Mouse (Mus musculus) neural tube, embryonic 11.5 days (tissue): ENCODE results near the gene Rreb1. TPM values are rescaled to one million over a fixed set of nuclear protein-coding genes. Genes with fewer than 3 reads are reported as not detected.

Experiments used
- ATAC-seq: fragments of 200-750 bp; cut with Nextera tagmentation; 2 replicates; pipeline ENCODE4 v1.8.0; 2017; ENCODE audit warnings: moderate number of reproducible peaks, mild to moderate bottlenecking, moderate TSS enrichment, moderate library complexity; ENCODE audit not compliant: insufficient read depth, low FRiP score, low TSS enrichment
- DNase-seq: peaks from one replicate; pipeline ENCODE4 v3.0.0-alpha.2; 2015; ENCODE audit warnings: low spot score
- H3K27ac ChIP-seq: fragments of 300-500 bp; sonication (generic); 2 replicates; pipeline ENCODE4 v1.5.1; 2014; ENCODE audit warnings: low read depth, mild to moderate bottlenecking, low read length
- H3K27me3 ChIP-seq: fragments of 300-500 bp; sonication (generic); 2 replicates; pipeline ENCODE4 v1.6.1; 2014; ENCODE audit warnings: mild to moderate bottlenecking, low read length, mixed read lengths; ENCODE audit not compliant: control insufficient read depth, insufficient read depth
- H3K36me3 ChIP-seq: fragments of 300-500 bp; sonication (generic); 2 replicates; pipeline ENCODE4 v1.6.1; 2014; ENCODE audit warnings: mild to moderate bottlenecking, low read length, moderate library complexity, mixed read lengths; ENCODE audit not compliant: control insufficient read depth, insufficient read depth
- H3K4me1 ChIP-seq: fragments of 300-500 bp; sonication (generic); 2 replicates; pipeline ENCODE4 v1.6.1; 2014; ENCODE audit warnings: low read length, mixed read lengths; ENCODE audit not compliant: control insufficient read depth, insufficient read depth
- H3K4me2 ChIP-seq: fragments of 300-500 bp; sonication (generic); 2 replicates; pipeline ENCODE4 v1.6.1; 2014; ENCODE audit warnings: low read depth, mild to moderate bottlenecking, moderate library complexity
- H3K4me3 ChIP-seq: fragments of 300-500 bp; sonication (generic); 2 replicates; pipeline ENCODE4 v1.5.1; 2014; ENCODE audit warnings: low read depth, low read length
- H3K9ac ChIP-seq: fragments of 300-500 bp; sonication (generic); 2 replicates; pipeline ENCODE4 v1.6.1; 2014; ENCODE audit warnings: mild to moderate bottlenecking, low read length
- H3K9me3 ChIP-seq: fragments of 300-500 bp; sonication (generic); 2 replicates; pipeline ENCODE4 v1.6.1; 2016; ENCODE audit warnings: low read length; ENCODE audit not compliant: control insufficient read depth
- WGBS: fragments of 180-500 bp; shearing (Covaris S2); extraction: QIAGEN DNeasy Blood & Tissue Kit; methylation state at CpG from one replicate; pipeline ENCODE4 v1.1.7; 2014; 5-methylcytosine and 5-hydroxymethylcytosine counted together
- polyA plus RNA-seq: library from polyadenylated mRNA; unstranded; fragments of >200 nt; fragmentation: Nextera tagmentation; extraction: Ambion mirVana; gene quantifications from 2 replicates; pipeline ENCODE4 v1.2.1, GENCODE M21; 2014

Gene Rreb1
- polyA plus RNA-seq, 1 experiment from 2014 or later, result 5.9 TPM

GRCm38 (mm10) chr13:37934920-37935319, 156.7 kb downstream of the Rreb1 start:
- Histone ChIP-seq H3K4me3 (no peak overlapping the region), H3K36me3 (peaks cover 2% of the 10 kb centered on the region; the same call in 1 of the 2 replicates), H3K4me2 (no peak overlapping the region), H3K27me3 (no peaks in the 10 kb centered on the region), H3K9me3 (no peaks in the 10 kb centered on the region), H3K9ac (no peak overlapping the region), H3K27ac (no peak overlapping the region), H3K4me1 (no peaks in the 10 kb centered on the region)
- ATAC-seq (no peak), DNase-seq (no peak)
- WGBS, result 92% methylated on average over 8 of the region's 8 CpGs

DNA sequence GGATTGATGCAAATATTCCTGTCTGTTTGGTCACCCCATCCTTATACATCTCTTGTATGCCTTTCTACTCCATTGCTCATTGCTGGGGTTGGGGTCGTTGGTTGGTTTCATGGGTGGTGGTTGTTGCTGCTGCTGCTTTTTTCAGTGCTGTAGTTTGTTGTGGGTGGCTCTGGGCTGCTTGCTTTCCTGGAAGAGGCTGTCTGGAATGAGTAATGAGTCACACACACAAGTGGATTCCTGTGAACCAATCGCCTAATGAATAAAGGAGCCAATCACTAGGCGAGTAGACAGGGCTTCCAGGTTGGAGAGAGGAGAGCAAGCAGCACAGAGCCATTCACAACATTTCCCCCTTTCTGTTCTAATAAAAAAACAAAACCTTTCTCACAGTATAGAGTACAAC, 158.2 kb downstream of the Rreb1 start:
- H3K36me3 ChIP-seq, result no peaks in the 10 kb centered on the region; the same call in 1 of the 2 replicates
- no peaks in the 10 kb centered on the region for H3K9me3 ChIP-seq
- no peak overlapping the region for H3K9ac ChIP-seq
- H3K4me2 ChIP-seq, result no peak overlapping the region
- H3K27ac ChIP-seq, result no peak overlapping the region
- ATAC-seq (no peak), DNase-seq (no peak)
- WGBS, result 89% methylated on average over 3 of the region's 3 CpGs
- H3K27me3 ChIP-seq, result no peaks in the 10 kb centered on the region
- no peak overlapping the region for H3K4me3 ChIP-seq
- no peaks in the 10 kb centered on the region for H3K4me1 ChIP-seq

DNA sequence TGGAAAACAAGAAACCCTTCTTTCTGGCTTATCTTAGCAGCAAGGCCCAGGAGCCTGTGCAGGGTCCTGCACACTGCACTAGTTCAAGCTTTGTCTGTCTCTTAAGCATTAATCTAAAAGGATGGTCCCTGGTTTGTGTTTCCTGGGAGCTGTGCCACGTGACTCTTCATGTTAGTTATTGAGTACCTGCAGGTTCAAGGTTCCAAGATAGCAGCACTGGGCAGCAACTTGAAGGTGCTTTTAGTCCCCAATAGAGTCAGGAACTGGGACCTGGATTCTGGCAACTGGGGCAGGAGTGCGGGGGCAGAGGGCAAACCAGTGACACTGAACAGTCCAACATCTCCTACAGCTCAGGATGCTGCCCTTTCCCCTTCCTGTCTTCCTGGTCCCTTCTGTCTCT, 162.0 kb downstream of the Rreb1 start:
- DNase-seq (no peak), ATAC-seq (no peak)
- Histone ChIP-seq H3K4me2 (no peak overlapping the region), H3K9ac (no peak overlapping the region), H3K36me3 (no peaks in the 10 kb centered on the region; the same call in 1 of the 2 replicates), H3K27ac (no peak overlapping the region), H3K9me3 (no peaks in the 10 kb centered on the region), H3K4me3 (no peak overlapping the region), H3K4me1 (no peaks in the 10 kb centered on the region), H3K27me3 (no peaks in the 10 kb centered on the region)
- 84% methylated on average over 2 of the region's 2 CpGs for WGBS

DNA sequence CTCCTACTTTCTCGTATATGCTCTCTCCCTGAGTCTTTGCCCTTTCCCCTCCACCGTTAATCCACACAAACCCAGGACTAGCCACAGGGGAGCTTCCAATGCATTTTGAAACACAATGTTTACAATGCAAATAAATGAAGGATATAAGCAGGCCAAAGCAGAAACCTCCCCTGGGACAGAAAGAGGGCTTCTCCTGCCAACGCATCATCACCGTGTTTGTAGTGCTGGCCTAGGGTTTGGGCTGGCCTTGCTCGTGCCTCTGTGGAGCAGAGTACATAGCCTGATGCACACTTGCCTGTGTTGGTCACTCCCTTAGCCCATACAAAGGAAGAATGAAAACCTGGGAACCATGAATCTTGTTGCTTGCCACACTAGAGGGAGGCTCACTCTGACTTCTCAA, 162.4 kb downstream of the Rreb1 start:
- no peaks in the 10 kb centered on the region; the same call in 1 of the 2 replicates for H3K36me3 ChIP-seq
- no peaks in the 10 kb centered on the region for H3K9me3 ChIP-seq
- no peak overlapping the region for H3K9ac ChIP-seq
- no peaks in the 10 kb centered on the region for H3K27me3 ChIP-seq
- H3K27ac ChIP-seq, result no peak overlapping the region
- no peak overlapping the region for H3K4me3 ChIP-seq
- no peaks in the 10 kb centered on the region for H3K4me1 ChIP-seq
- ATAC-seq (no peak), DNase-seq (no peak)
- WGBS, result 84% methylated on average over 5 of the region's 5 CpGs
- no peak overlapping the region for H3K4me2 ChIP-seq

GRCm38 (mm10) chr13:37941138-37941645, 163.0 kb downstream of the Rreb1 start:
- DNase-seq, result no peak
- H3K36me3 ChIP-seq, result no peaks in the 10 kb centered on the region; the same call in 1 of the 2 replicates
- 90% methylated on average over 5 of the region's 5 CpGs for whole genome bisulfite sequencing
- H3K9ac ChIP-seq, result no peak overlapping the region
- H3K4me3 ChIP-seq, result no peak overlapping the region
- no peaks in the 10 kb centered on the region for H3K4me1 ChIP-seq
- H3K27ac ChIP-seq, result no peak overlapping the region
- no peak for ATAC-seq
- no peak overlapping the region for H3K4me2 ChIP-seq
- no peaks in the 10 kb centered on the region for H3K27me3 ChIP-seq
- no peaks in the 10 kb centered on the region for H3K9me3 ChIP-seq

- Histone ChIP-seq H3K4me2 (no peak overlapping the region), H3K27me3 (no peaks in the 10 kb centered on the region), H3K9ac (no peak overlapping the region), H3K36me3 (no peaks in the 10 kb centered on the region), H3K4me3 (no peak overlapping the region), H3K9me3 (no peaks in the 10 kb centered on the region), H3K27ac (no peak overlapping the region), H3K4me1 (no peaks in the 10 kb centered on the region)
- WGBS, result 78% methylated on average over 17 of the region's 17 CpGs
- no peak for DNase-seq
- no peak; the same call in 1 of the 2 replicates for ATAC-seq
Measured at GRCm38 (mm10) chr13:37941950-37942886, 164.0 kb downstream of the Rreb1 start.

DNA sequence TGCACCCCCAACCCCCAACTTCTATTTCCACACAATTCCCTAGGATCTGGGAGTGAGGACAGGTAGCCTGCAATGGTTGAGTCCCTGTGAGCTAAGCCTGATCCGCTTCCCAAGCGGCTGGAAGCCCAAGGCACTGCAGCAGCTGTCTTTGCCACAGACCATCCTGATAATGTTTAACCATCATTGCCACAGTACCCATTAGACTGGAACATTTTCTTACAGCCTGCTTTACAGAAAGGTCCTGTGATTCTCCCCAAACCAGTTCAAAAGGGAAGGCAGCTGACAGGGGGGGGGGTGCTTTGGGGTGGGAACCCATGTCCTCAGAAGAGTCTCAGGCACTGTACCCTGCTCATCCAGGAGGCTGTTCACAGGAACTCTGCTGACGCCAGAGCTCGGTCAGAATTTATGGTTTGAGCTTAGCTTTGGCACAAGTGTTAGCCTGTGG, 164.7 kb downstream of the Rreb1 start:
- Histone ChIP-seq H3K4me3 (no peak overlapping the region), H3K9me3 (no peaks in the 10 kb centered on the region), H3K27me3 (no peaks in the 10 kb centered on the region), H3K27ac (no peak overlapping the region), H3K4me1 (no peaks in the 10 kb centered on the region), H3K36me3 (no peaks in the 10 kb centered on the region), H3K9ac (no peak overlapping the region), H3K4me2 (no peak overlapping the region)
- 68% methylated on average over 4 of the region's 4 CpGs for WGBS
- ATAC-seq (no peak), DNase-seq (no peak)

DNA sequence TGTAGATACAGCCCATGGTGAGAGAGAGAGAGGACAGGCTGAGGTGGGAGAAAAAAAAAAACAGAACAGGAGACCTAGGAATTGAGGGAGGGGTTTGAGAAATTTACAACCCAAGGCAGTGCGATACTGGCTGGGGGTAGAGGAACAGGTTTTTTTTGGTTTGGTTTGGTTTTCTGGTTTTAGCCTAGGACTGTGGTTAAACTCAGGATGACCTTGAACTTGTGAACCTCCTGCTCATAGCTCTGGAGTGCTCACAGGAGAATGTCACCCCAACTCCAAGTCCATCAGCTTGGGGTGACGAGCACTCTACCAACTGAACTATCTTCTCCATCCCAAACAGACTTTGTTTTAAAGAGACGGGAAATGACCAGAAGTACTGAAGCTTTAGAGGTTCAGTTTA, 165.3 kb downstream of the Rreb1 start:
- ATAC-seq (no peak), DNase-seq (no peak)
- Histone ChIP-seq H3K4me3 (no peak overlapping the region), H3K9ac (no peak overlapping the region), H3K9me3 (no peaks in the 10 kb centered on the region), H3K36me3 (0 out of 2 replicates have a peak, but pooled peaks cover under 1% of the 10 kb centered on the region), H3K4me1 (no peaks in the 10 kb centered on the region), H3K27ac (no peak overlapping the region), H3K4me2 (no peak overlapping the region), H3K27me3 (no peaks in the 10 kb centered on the region)
- WGBS, result 86% methylated on average over 3 of the region's 3 CpGs
